Mouse (Mus musculus): ENCODE data around the gene Stat5b.
"Not testable (repeated sequence)": the region's sequence is repeated elsewhere in the genome, so short reads cannot be mapped to it uniquely, and the experiment has no call there.

Gene Stat5b

DNA sequence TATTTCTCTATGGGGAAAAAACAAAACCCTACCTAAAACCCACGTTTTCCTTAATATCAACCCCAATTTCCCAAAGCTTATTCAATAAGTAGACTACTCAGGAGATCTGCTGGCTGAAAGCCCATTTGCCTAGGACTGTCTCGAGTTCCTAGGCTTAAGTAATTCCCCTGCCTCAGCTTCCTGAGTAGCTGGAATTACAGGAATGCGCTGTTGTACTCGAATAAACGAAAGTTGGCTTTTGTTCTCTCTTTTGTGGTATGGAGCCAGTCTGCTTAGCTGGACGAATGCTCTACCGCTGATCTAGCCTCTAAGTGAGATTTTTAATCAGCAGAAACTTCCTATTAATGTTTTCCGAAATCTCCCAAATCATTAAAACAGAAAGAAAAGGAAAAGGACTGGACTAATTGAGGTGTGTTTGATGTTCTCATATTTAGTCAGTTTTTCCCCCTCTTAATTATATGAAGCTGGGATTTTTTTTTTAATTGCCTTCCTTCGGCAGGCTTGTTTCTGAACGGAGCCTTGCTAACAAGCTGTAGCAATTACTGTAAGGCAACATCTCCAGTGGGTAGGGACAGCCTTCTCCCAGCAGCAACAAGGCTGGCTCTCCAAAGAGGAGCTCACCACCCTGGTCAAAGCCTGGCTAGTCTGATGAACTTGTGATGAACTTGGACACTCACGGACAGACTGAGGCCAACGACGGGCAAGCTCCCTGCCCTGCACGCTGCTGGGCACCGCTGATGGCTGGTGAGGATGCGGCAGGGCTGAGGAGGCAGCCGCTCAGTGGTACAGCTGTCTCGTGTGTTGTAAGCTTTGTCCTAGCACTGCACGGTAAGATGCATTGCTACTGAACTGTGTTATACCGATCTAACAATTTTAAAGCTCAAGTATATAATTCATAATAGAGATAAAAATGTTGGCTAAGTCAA lies 43.9 kb downstream of the Stat5b start:
- DNase-seq: no peak

DNA sequence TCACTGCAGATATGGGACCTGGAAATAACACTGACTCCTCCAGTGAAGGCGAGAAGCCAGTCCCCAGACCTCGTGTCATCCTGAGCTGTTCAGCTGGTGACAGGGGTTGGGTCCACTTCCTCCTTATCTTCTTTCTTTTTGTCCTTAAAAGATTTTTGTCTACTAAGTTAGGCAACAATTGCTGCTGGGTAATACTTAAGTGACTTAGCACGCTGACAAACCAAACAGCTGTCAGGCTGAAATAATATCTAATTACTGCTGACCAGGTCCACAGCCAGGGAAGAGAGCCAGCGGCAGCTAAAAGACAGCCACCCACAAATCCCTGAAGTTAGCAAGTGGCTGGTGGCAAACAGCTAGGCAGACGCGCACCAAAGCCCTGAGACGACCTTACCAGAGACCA lies 45.0 kb downstream of the Stat5b start:
- no peak for DNase-seq

DNA sequence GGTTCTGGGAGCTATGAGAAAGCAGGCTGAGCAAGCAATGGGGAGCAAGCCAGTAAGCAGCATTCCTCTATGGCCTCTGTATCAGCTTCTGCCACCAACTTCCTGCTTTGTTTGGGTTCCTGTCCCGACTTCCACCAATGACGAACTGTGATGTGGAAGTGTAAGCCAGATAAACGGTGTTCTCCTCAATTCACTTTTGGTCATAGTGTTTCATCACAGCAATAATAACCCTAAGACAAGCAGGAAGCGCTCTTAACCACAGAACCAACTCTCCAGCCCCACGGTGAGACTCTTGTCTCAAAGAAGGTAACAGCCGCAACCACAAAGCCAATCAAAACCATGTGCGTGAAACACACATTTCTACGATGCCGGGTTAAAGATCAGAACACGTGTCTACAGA lies 46.1 kb downstream of the Stat5b start:
- no peak for DNase-seq

GRCm38 (mm10) chr11:100799426-100799825 lies 51.1 kb downstream of the Stat5b start:
- no peak for DNase-seq

GRCm38 (mm10) chr11:100796585-100796984 lies 53.9 kb downstream of the Stat5b start:
- DNase-seq: no peak

GRCm38 (mm10) chr11:100795386-100795785 lies 55.1 kb downstream of the Stat5b start:
- DNase-seq: no peak

- DNase-seq: no peak
Measured at GRCm38 (mm10) chr11:100791457-100792049, 59.0 kb downstream of the Stat5b start.

GRCm38 (mm10) chr11:100790644-100791043 lies 59.9 kb downstream of the Stat5b start:
- DNase-seq: not testable (repeated sequence)

GRCm38 (mm10) chr11:100789702-100790101 lies 60.8 kb downstream of the Stat5b start:
- DNase-seq: no peak

GRCm38 (mm10) chr11:100785774-100786173 lies 64.8 kb downstream of the Stat5b start:
- DNase-seq: no peak

DNA sequence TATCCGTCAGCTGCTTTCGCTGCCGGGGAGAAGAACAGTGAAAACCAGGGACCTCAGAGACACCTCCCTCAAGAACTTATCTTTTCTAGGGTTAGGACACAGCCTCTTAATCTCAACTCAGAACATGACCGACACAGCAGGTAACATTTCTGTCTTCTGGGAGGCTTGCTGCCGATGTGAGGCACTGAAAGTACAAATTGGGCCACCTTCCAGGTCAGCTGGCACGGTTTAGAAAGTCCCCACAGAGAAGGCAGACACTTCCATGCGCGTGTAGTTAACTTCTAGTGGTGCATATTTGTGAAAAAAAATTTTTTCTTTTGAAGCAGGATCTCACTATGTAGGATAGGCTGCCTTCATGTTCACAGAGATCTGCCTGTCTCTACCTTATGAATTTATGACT lies 66.2 kb downstream of the Stat5b start:
- no peak for DNase-seq

DNA sequence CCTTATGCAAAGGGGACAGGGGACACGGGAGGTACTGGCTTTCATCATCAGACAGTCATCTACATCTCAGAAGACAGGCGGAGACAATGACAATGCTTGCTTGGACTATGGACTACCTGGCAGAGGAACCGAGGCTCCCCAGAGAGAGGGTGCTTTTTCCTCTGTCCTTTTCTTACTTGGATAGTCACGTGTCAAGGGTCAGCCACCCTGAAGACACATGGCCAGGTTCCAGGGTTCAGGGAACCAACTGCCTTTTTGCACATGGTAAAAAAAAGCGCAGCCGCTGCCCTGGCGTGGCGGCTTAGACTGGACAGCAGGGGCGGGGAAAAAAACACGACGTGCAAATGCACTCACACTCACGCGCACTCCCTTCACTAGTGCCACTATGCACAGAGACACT lies 68.0 kb downstream of the Stat5b start:
- no peak for DNase-seq

DNA sequence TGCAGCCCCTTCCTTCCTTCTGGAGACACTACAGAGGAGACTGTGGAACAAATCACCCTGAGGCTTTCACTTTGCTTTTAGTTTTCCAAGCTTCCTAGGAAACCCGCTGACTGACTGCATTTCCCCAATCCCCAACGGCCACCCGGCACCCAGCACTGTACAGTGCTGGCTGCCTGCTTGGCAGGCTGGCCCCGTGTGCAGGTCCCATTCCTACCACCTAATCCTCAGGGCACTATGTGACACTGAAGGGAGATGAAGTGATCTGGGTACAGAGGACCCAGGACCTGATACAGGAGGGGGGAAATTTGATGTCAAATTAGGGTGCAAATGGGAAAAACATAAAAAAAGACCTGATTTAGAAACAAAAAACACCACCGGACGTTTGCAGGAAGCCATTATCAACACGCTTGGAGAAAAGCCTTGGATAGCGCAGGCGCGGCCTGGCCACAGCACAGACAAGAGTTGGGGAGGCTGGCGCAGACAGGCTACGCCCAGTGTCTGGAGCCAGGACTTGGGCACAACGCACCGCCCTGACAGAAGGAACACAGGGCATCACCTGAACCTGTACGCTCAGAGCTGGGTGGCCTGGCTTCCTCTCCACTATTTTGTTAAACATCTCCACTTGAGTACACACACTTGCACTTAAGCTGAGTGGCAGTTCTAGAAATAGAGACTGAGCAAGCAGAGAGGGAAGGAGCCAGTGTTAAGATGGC lies 68.6 kb downstream of the Stat5b start:
- DNase-seq: no peak

GRCm38 (mm10) chr11:100780247-100780646 lies 70.3 kb downstream of the Stat5b start:
- no peak for DNase-seq

DNA sequence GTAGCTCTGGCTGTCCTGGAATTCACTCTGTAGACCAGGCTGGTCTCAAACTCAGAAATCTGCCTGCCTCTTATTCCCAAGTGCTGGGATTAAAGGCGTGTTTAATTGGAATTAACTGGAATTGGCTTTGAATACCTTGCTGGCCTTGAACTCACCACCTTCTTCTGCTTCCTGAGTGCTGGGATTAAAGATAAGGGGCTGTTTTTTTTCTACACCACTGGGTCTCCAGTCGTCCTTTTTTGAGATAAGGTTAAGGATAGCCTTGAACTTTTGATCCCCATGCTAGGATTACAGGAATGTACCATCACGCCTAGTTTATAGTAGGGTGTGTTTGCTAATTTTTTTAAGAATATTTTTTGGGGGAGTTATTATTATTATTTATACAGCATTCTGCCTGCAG lies 72.5 kb downstream of the Stat5b start:
- DNase-seq: no peak

DNA sequence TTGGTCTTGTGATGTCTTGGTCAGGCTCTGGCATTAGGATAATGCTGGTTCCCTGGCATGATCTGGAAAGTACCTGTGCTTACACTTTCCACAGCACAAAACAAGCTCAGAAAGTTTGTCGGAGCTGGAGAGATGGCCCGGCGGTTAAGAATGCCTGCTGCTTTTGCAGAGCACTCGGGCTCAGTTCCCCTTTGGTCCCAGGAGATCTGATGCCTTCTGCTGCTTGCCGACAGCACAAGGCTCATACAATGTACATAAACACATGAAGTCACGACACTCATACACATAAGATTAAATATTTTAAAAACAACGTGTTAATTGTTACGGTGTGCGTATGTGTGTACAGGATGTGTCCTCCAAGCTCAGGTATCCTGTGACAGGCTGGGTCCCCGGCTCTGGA lies 74.6 kb downstream of the Stat5b start:
- DNase-seq: no peak

GRCm38 (mm10) chr11:100774261-100774660 lies 76.3 kb downstream of the Stat5b start:
- DNase-seq: no peak

- peak; percentile 74 for DNase-seq
Measured at GRCm38 (mm10) chr11:100770646-100771408, 79.7 kb downstream of the Stat5b start, which contains the start of gene Ghdc. Ghdc (minus strand) TSS chr11:100770957.

DNA sequence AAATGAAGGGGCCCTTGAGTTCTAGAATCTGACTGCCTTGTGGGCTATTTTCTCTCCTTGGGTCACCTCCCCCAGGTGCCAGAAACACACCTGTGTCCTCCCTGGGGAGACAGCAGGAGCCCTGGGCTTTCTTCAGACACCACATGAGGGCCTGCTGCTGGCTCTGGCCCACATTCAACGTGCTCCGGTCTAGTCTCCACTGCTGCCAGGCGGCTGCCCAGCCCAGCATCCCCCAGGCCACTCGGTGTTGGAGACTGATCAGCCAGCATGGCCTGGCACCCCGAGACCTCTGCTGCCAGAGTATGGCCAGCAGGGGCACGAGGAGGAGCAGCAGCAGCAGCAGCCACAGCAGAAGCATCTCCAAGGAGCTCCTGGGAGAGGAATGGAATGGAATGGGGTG lies 80.5 kb downstream of the Stat5b start:
- no peak for DNase-seq

GRCm38 (mm10) chr11:100767871-100768270 lies 82.7 kb downstream of the Stat5b start:
- no peak for DNase-seq

- DNase-seq: no peak
Measured at GRCm38 (mm10) chr11:100766726-100767125, 83.8 kb downstream of the Stat5b start.

DNA sequence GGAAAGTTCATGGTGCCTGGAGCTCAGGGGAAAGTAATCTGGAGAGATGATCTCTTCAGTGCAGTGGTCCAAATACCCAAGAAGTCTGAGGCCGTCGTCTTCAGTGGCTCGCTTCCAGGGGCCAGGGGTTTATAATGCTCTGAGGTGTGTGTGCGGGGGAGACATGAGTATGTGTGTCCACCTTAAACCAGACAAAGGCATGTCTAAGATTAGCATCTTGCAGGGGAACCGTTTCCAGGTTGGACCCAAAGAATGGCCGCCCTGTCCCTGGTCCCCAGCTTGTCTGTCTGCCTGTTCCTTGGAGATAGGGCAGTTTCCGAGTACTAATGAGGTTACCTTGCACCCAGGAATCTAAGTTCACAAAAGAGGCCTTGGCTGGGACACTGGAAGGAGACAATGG lies 87.7 kb downstream of the Stat5b start, which contains the start of gene Hcrt:
TSS of gene Hcrt (minus strand) at position 101 of the 400 bp plus-strand sequence.
- no peak for DNase-seq

- peak; percentile 89 for DNase-seq
Measured at GRCm38 (mm10) chr11:100761547-100762045, 88.9 kb downstream of the Stat5b start.

Data from right cerebral cortex, postnatal 25 days (tissue).